In the genomic region with DNA sequence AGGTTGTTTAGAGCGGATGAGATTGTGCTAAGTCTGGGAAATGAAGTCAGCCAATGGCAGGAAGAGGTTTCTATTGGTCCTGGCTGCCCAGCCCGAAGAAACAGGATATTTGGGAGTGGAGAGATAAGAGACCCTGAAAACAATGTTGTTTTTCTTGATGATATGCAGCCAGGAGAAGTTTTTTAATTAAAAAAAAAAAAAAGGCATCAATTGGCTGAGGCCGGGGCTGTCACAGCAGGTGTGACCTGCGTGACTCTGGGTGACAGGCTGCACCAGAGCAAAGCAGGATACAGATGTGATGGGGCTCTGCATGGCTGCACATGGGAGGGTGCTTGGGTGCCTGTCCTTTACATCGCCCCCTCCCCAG, we compare ENCODE assay signal across 8 mouse cellular contexts.
DNase-seq lines count a peak whose midpoint lies in the region; ATAC-seq lines count a peak whose summit lies in the region.

No protein-coding gene starts in this region.

- 68% methylated on average over 5 of the region's 5 CpGs for WGBS in lung, embryonic 16.5 days

- DNase-seq in heart, adult 18-20 months, result peak; percentile 29 to 77
- no peak for DNase-seq in heart, postnatal 36 days
- peak; percentile 49 for DNase-seq in kidney, adult 9 months
- no peak for DNase-seq in right cerebral cortex, postnatal 4 days
- no peak for DNase-seq in MN1 (ENCODE audit: low spot score)

- no peak overlapping the region for H3K4me3 ChIP-seq in lung, embryonic 16.5 days (ENCODE audit: low read length)

- H3K4me1 ChIP-seq in lung, embryonic 16.5 days (replicated peaks; ENCODE audit: control insufficient read depth, insufficient read depth, low read length), result peaks cover 2% of the 10 kb centered on the region; the same call in 1 of the 2 replicates

- ATAC-seq in granulocyte monocyte progenitor cell, adult 5-6 weeks (replicated peaks; ENCODE audit: poor library complexity, severe bottlenecking), result peak; percentile 6; the same call in 1 of the 2 replicates
- peak; percentile 80 for ATAC-seq in lung, embryonic 16.5 days (ENCODE audit: low read depth)
- no peak for ATAC-seq in frontal cortex, adult (ENCODE audit: low TSS enrichment)

- intact Hi-C loops in heart, postnatal 36 days (cut with DNase I), result loop anchor here (2.0 kb wide), 1 partner anchor 21 kb away; no protein-coding TSS in a partner anchor

- no peak overlapping the region for H3K4me2 ChIP-seq in lung, embryonic 16.5 days (ENCODE audit: low read depth, low read length)

- H3K9me3 ChIP-seq in lung, embryonic 16.5 days (ENCODE audit: control insufficient read depth, low read length), result no peaks in the 10 kb centered on the region

- H3K27me3 ChIP-seq in lung, embryonic 16.5 days (ENCODE audit: control insufficient read depth, insufficient read depth, low read depth, low read length), result no peaks in the 10 kb centered on the region

- no peaks in the 10 kb centered on the region for H3K36me3 ChIP-seq in lung, embryonic 16.5 days (ENCODE audit: control insufficient read depth, insufficient read depth, low read length)

- peak overlapping the region; percentile 69 for H3K27ac ChIP-seq in lung, embryonic 16.5 days (ENCODE audit: low read length)

- no peak overlapping the region for H3K9ac ChIP-seq in lung, embryonic 16.5 days (ENCODE audit: low read length)

Comparison
In these comparisons a context has a peak if more than half of its experiments do, and no peak if none do; other contexts are left out.
1. DNase-seq: peak in heart, adult 18-20 months (2 of 2) and kidney, adult 9 months (single experiment); none in heart, postnatal 36 days (0 of 2), right cerebral cortex, postnatal 4 days (single experiment) and MN1 (single experiment).